Mouse (Mus musculus) liver, embryonic 14.5 days (tissue): ENCODE results near the gene Atp5d.

Source experiments
- CTCF ChIP-seq: IDR thresholded peaks from 2 replicates; pipeline ENCODE4 v1.5.1; 2016; ENCODE audit warnings: antibody characterized with exemption, low read depth, control low read depth
- EP300 ChIP-seq: IDR thresholded peaks from 2 replicates; pipeline ENCODE4 v1.6.1; 2016; ENCODE audit warnings: antibody characterized with exemption, low read depth

GRCm38 (mm10) chr10:80138553-80139438, at the start of gene Atp5d:
- no peak for TF ChIP-seq EP300
- no peak for TF ChIP-seq CTCF
